ENCODE assay signal across 11 mouse cellular contexts in the genomic region with DNA sequence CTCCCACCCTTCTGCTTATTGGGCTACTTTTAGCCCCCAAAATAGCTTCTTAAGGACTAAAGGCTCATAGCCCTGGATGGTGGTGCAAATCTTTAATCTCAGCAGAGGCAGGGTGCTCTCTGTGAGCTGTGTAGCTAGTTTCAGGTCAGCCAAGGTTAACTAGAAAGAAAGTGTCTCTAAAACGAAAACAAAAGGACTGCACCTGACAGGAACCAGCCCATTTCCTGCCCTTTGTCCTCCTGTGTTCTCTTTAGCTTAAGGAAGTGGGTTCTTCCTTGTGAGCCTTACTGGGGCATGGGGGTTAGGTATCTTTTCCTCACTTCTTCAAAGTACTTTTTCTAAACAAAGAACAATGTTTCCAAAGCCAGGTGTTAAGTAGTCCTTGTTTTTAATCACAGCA. TPM values are rescaled to one million over a fixed set of nuclear protein-coding genes. Genes with fewer than 3 reads are reported as not detected.
DNase-seq lines count a peak whose midpoint lies in the region; ATAC-seq lines count a peak whose summit lies in the region.
"Had no signal": no experiment of that assay in that cellular context is flagged by ENCODE, and none has a peak within 500 bp of the region (broad histone marks: within the 10 kb centered on the region; RNA-seq: fewer than 3 reads in every experiment).

No protein-coding gene starts in this region.

- H3K27ac ChIP-seq in heart, embryonic 16.5 days (ENCODE audit: low read length) = peak overlapping the region; percentile 0
- 0 out of 2 replicates have a peak overlapping the region, but pooled peaks have one; percentile 32 for H3K27ac ChIP-seq in liver, embryonic 16.5 days (ENCODE audit: low read length)
- no peak overlapping the region for H3K27ac ChIP-seq in forebrain, embryonic 10.5 days
- no peak overlapping the region for H3K27ac ChIP-seq in hindbrain, embryonic 11.5 days (ENCODE audit: low read depth, low read length)
- H3K27ac ChIP-seq: liver, embryonic 14.5 days had no signal

- no peak overlapping the region for H3K4me2 ChIP-seq in heart, embryonic 16.5 days (ENCODE audit: low read depth, low read length)
- H3K4me2 ChIP-seq in liver, embryonic 16.5 days (ENCODE audit: low read depth, low read length) = no peak overlapping the region
- H3K4me2 ChIP-seq in hindbrain, embryonic 11.5 days (replicated peaks; ENCODE audit: low read depth, low read length) = no peak overlapping the region

- intact Hi-C loops in heart, postnatal 10 days (cut with DNase I) = no loop called here

- no peak for ATAC-seq in heart, embryonic 16.5 days (replicated peaks; ENCODE audit: extremely low read depth, insufficient read depth, low FRiP score)
- no peak for ATAC-seq in liver, embryonic 16.5 days (ENCODE audit: low read depth)
- ATAC-seq in hindbrain, embryonic 11.5 days (ENCODE audit: low FRiP score) = no peak

- no peaks in the 10 kb centered on the region for H3K36me3 ChIP-seq in heart, embryonic 16.5 days (ENCODE audit: control insufficient read depth, insufficient read depth)
- H3K36me3 ChIP-seq in liver, embryonic 16.5 days (ENCODE audit: control insufficient read depth, insufficient read depth) = no peaks in the 10 kb centered on the region
- no peaks in the 10 kb centered on the region for H3K36me3 ChIP-seq in forebrain, embryonic 10.5 days (replicated peaks)
- H3K36me3 ChIP-seq in hindbrain, embryonic 11.5 days (ENCODE audit: control insufficient read depth, insufficient read depth, low read length) = no peaks in the 10 kb centered on the region

- no peak overlapping the region for H3K4me3 ChIP-seq in heart, embryonic 16.5 days (ENCODE audit: low read length)
- no peak overlapping the region for H3K4me3 ChIP-seq in liver, embryonic 16.5 days (ENCODE audit: low read depth, low read length)
- H3K4me3 ChIP-seq in forebrain, embryonic 10.5 days = no peak overlapping the region
- no peak overlapping the region for H3K4me3 ChIP-seq in hindbrain, embryonic 11.5 days (ENCODE audit: low read depth, low read length)

- H3K4me1 ChIP-seq in heart, embryonic 16.5 days (ENCODE audit: control insufficient read depth, insufficient read depth, low read length) = peaks cover 4% of the 10 kb centered on the region; the same call in 1 of the 2 replicates
- H3K4me1 ChIP-seq in liver, embryonic 16.5 days (ENCODE audit: control insufficient read depth, low read depth, low read length) = no peaks in the 10 kb centered on the region; the same call in 1 of the 2 replicates
- H3K4me1 ChIP-seq in forebrain, embryonic 10.5 days = peaks cover 10% of the 10 kb centered on the region
- no peaks in the 10 kb centered on the region for H3K4me1 ChIP-seq in hindbrain, embryonic 11.5 days (replicated peaks; ENCODE audit: control insufficient read depth, insufficient read depth, low read length)

- no peak for DNase-seq in heart, postnatal 10 days
- peak; percentile 37 to 69 for DNase-seq in thymus, adult 18-20 months
- no peak for DNase-seq in thymus, postnatal 4 days
- DNase-seq in right cerebral cortex, adult 2 months (ENCODE audit: low spot score in 2 of 2) = no peak
- DNase-seq in forebrain, embryonic 10.5 days (ENCODE audit: extremely low spot score, low spot score) = no peak
- DNase-seq in hindbrain, embryonic 11.5 days (ENCODE audit: low spot score) = no peak
- DNase-seq: gastrocnemius, postnatal 14 days; kidney, postnatal 4 days had no signal

- H3K9ac ChIP-seq in heart, embryonic 16.5 days (ENCODE audit: low read length) = no peak overlapping the region
- no peak overlapping the region for H3K9ac ChIP-seq in liver, embryonic 16.5 days (ENCODE audit: low read depth, low read length)
- H3K9ac ChIP-seq in hindbrain, embryonic 11.5 days (ENCODE audit: low read depth, low read length) = no peak overlapping the region
- H3K9ac ChIP-seq: liver, embryonic 14.5 days had no signal

- 42% methylated on average over 1 of the region's 1 CpGs for WGBS in heart, embryonic 16.5 days
- 6% methylated on average over 1 of the region's 1 CpGs for WGBS in liver, embryonic 16.5 days (ENCODE audit: insufficient replicate concordance)
- WGBS in forebrain, embryonic 10.5 days = 67% methylated on average over 1 of the region's 1 CpGs
- 58% methylated on average over 1 of the region's 1 CpGs for WGBS in hindbrain, embryonic 11.5 days

- no peaks in the 10 kb centered on the region for H3K27me3 ChIP-seq in heart, embryonic 16.5 days (ENCODE audit: control insufficient read depth, insufficient read depth, low read length)
- H3K27me3 ChIP-seq in liver, embryonic 16.5 days (ENCODE audit: control insufficient read depth, insufficient read depth, low read depth, low read length) = no peaks in the 10 kb centered on the region
- no peaks in the 10 kb centered on the region for H3K27me3 ChIP-seq in forebrain, embryonic 10.5 days (ENCODE audit: poor library complexity, severe bottlenecking)
- H3K27me3 ChIP-seq in hindbrain, embryonic 11.5 days (ENCODE audit: control insufficient read depth, insufficient read depth, low read length) = no peaks in the 10 kb centered on the region

- no peaks in the 10 kb centered on the region for H3K9me3 ChIP-seq in heart, embryonic 16.5 days (replicated peaks; ENCODE audit: control insufficient read depth, low read length)
- H3K9me3 ChIP-seq in liver, embryonic 16.5 days (replicated peaks; ENCODE audit: control insufficient read depth, low read length) = no peaks in the 10 kb centered on the region
- no peaks in the 10 kb centered on the region for H3K9me3 ChIP-seq in forebrain, embryonic 10.5 days
- H3K9me3 ChIP-seq in hindbrain, embryonic 11.5 days (ENCODE audit: control insufficient read depth, low read length) = no peaks in the 10 kb centered on the region

RNA-seq across cellular contexts. Expression of gene Pdk1, which starts 6.5 kb away (rescaled TPM):
- polyA plus RNA-seq in heart, embryonic 16.5 days (2015; fragmentation: Nextera tagmentation; extraction: Ambion mirVana) = 112 and 118 TPM in 2 replicates
- 100 to 1,000 TPM; 119 to 149 TPM for total RNA-seq in heart, postnatal 10 days (2021)
- polyA plus RNA-seq in liver, embryonic 16.5 days (2015; fragmentation: Nextera tagmentation; extraction: Ambion mirVana) = 45.0 and 45.6 TPM in 2 replicates
- 50.4 and 58.7 TPM in 2 replicates for polyA plus RNA-seq in forebrain, embryonic 10.5 days (2016; fragmentation: Nextera tagmentation; extraction: Ambion mirVana)
- 29.8 and 31.0 TPM in 2 replicates for polyA plus RNA-seq in hindbrain, embryonic 11.5 days (2014; fragmentation: Nextera tagmentation; extraction: Ambion mirVana)

Comparison
In these comparisons a context has a peak if more than half of its experiments do, and no peak if none do; other contexts are left out.
1. DNase-seq: peak in thymus, adult 18-20 months (2 of 2); none in heart, postnatal 10 days (0 of 2), thymus, postnatal 4 days (single experiment), right cerebral cortex, adult 2 months (0 of 2), forebrain, embryonic 10.5 days (single experiment) and hindbrain, embryonic 11.5 days (single experiment).
2. H3K27ac ChIP-seq: peak in heart, embryonic 16.5 days (single experiment) and liver, embryonic 16.5 days (single experiment); none in forebrain, embryonic 10.5 days (single experiment) and hindbrain, embryonic 11.5 days (single experiment).